Comparison of ENCODE assay signal across 14 mouse cellular contexts in genomic region chr15:78542098-78542766, GRCm38 (mm10). TPM values are rescaled to one million over a fixed set of nuclear protein-coding genes. Genes with fewer than 3 reads are reported as not detected.
DNase-seq lines count a peak whose midpoint lies in the region; ATAC-seq lines count a peak whose summit lies in the region.
"Had no signal": no experiment of that assay in that cellular context is flagged by ENCODE, and none has a peak within 500 bp of the region (broad histone marks: within the 10 kb centered on the region; RNA-seq: fewer than 3 reads in every experiment).

No protein-coding gene starts in this region.

- no peak overlapping the region for H3K4me3 ChIP-seq in forebrain, embryonic 13.5 days
- H3K4me3 ChIP-seq in forebrain, embryonic 11.5 days (ENCODE audit: low read depth, low read length): no peak overlapping the region
- no peak overlapping the region for H3K4me3 ChIP-seq in kidney, embryonic 15.5 days (replicated peaks)
- H3K4me3 ChIP-seq in forebrain, embryonic 14.5 days (ENCODE audit: low read depth, low read length): no peak overlapping the region
- H3K4me3 ChIP-seq: embryonic facial prominence, embryonic 15.5 days; midbrain, embryonic 13.5 days; neural tube, embryonic 13.5 days had no signal

- WGBS in forebrain, embryonic 13.5 days: 89% methylated on average over 3 of the region's 3 CpGs
- 78% methylated on average over 3 of the region's 3 CpGs for WGBS in forebrain, embryonic 11.5 days
- WGBS in kidney, embryonic 15.5 days: 76% methylated on average over 3 of the region's 3 CpGs
- 79% methylated on average over 3 of the region's 3 CpGs for WGBS in forebrain, embryonic 14.5 days

- H3K27me3 ChIP-seq in forebrain, embryonic 13.5 days: no peaks in the 10 kb centered on the region
- no peaks in the 10 kb centered on the region; the same call in 1 of the 2 replicates for H3K27me3 ChIP-seq in forebrain, embryonic 11.5 days (ENCODE audit: control insufficient read depth, insufficient read depth, low read length)
- peaks cover 6% of the 10 kb centered on the region; the same call in 1 of the 2 replicates for H3K27me3 ChIP-seq in kidney, embryonic 15.5 days
- H3K27me3 ChIP-seq in forebrain, embryonic 14.5 days (replicated peaks; ENCODE audit: control insufficient read depth, insufficient read depth, low read length): no peaks in the 10 kb centered on the region

- H3K4me2 ChIP-seq in forebrain, embryonic 13.5 days: peak overlapping the region; percentile 10; the same call in 1 of the 2 replicates
- H3K4me2 ChIP-seq in forebrain, embryonic 11.5 days (ENCODE audit: low read depth, low read length, severe bottlenecking): no peak overlapping the region
- no peak overlapping the region for H3K4me2 ChIP-seq in kidney, embryonic 15.5 days
- no peak overlapping the region; the same call in 1 of the 2 replicates for H3K4me2 ChIP-seq in forebrain, embryonic 14.5 days (ENCODE audit: low read length)
- H3K4me2 ChIP-seq: embryonic facial prominence, embryonic 15.5 days; midbrain, embryonic 13.5 days; neural tube, embryonic 13.5 days had no signal

- H3K27ac ChIP-seq in forebrain, embryonic 13.5 days: peak overlapping the region; percentile 35
- no peak overlapping the region for H3K27ac ChIP-seq in forebrain, embryonic 11.5 days (ENCODE audit: low read depth, low read length)
- no peak overlapping the region for H3K27ac ChIP-seq in kidney, embryonic 15.5 days
- peak overlapping the region; percentile 28; the same call in 1 of the 2 replicates for H3K27ac ChIP-seq in forebrain, embryonic 14.5 days (ENCODE audit: low read depth, low read length)
- H3K27ac ChIP-seq: embryonic facial prominence, embryonic 15.5 days; midbrain, embryonic 13.5 days; neural tube, embryonic 13.5 days; stomach, postnatal 0 days had no signal

- H3K9ac ChIP-seq in forebrain, embryonic 13.5 days: no peak overlapping the region
- H3K9ac ChIP-seq in forebrain, embryonic 11.5 days (ENCODE audit: low read length): no peak overlapping the region
- H3K9ac ChIP-seq in kidney, embryonic 15.5 days: no peak overlapping the region
- no peak overlapping the region for H3K9ac ChIP-seq in forebrain, embryonic 14.5 days (ENCODE audit: low read length)
- H3K9ac ChIP-seq: embryonic facial prominence, embryonic 15.5 days; midbrain, embryonic 13.5 days; neural tube, embryonic 13.5 days had no signal

- no peak for ATAC-seq in forebrain, embryonic 13.5 days
- ATAC-seq in forebrain, embryonic 11.5 days (replicated peaks; ENCODE audit: low FRiP score): no peak
- ATAC-seq in kidney, embryonic 15.5 days (replicated peaks; ENCODE audit: low FRiP score): no peak
- peak; percentile 27 for ATAC-seq in forebrain, embryonic 14.5 days
- ATAC-seq: activated CD4-positive, CD25-positive, alpha-beta regulatory T cell, adult 4 months had no signal

- no peaks in the 10 kb centered on the region for H3K36me3 ChIP-seq in forebrain, embryonic 13.5 days (ENCODE audit: poor library complexity, severe bottlenecking)
- H3K36me3 ChIP-seq in forebrain, embryonic 11.5 days (ENCODE audit: control insufficient read depth, insufficient read depth, low read length): no peaks in the 10 kb centered on the region
- no peaks in the 10 kb centered on the region for H3K36me3 ChIP-seq in kidney, embryonic 15.5 days
- no peaks in the 10 kb centered on the region for H3K36me3 ChIP-seq in forebrain, embryonic 14.5 days (ENCODE audit: control insufficient read depth, insufficient read depth, low read length)
- H3K36me3 ChIP-seq: embryonic facial prominence, embryonic 15.5 days; G1E; midbrain, embryonic 13.5 days; neural tube, embryonic 13.5 days had no signal

- no peak for DNase-seq in forebrain, embryonic 11.5 days (ENCODE audit: low spot score)
- peak; percentile 17 for DNase-seq in kidney, adult 9 months
- peak; percentile 47 for DNase-seq in cerebellum, adult 11 months
- DNase-seq in forebrain, embryonic 14.5 days (ENCODE audit: low spot score): peak; percentile 33
- DNase-seq in spleen, postnatal 4 days (ENCODE audit: low spot score in 2 of 2): no peak
- no peak for DNase-seq in right cerebral cortex, postnatal 14 days

- H3K9me3 ChIP-seq in forebrain, embryonic 13.5 days (replicated peaks): no peaks in the 10 kb centered on the region
- H3K9me3 ChIP-seq in forebrain, embryonic 11.5 days (ENCODE audit: control insufficient read depth, low read length): no peaks in the 10 kb centered on the region
- no peaks in the 10 kb centered on the region for H3K9me3 ChIP-seq in kidney, embryonic 15.5 days (replicated peaks)
- no peaks in the 10 kb centered on the region for H3K9me3 ChIP-seq in forebrain, embryonic 14.5 days (replicated peaks; ENCODE audit: control insufficient read depth, low read length)
- H3K9me3 ChIP-seq: embryonic facial prominence, embryonic 15.5 days; G1E; midbrain, embryonic 13.5 days; neural tube, embryonic 13.5 days had no signal

- peaks cover 37% of the 10 kb centered on the region for H3K4me1 ChIP-seq in forebrain, embryonic 13.5 days
- 0 out of 2 replicates have a peak, but pooled peaks cover 2% of the 10 kb centered on the region for H3K4me1 ChIP-seq in forebrain, embryonic 11.5 days (replicated peaks; ENCODE audit: control insufficient read depth, insufficient read depth, low read length)
- H3K4me1 ChIP-seq in kidney, embryonic 15.5 days: peaks cover 24% of the 10 kb centered on the region
- peaks cover 14% of the 10 kb centered on the region for H3K4me1 ChIP-seq in forebrain, embryonic 14.5 days (ENCODE audit: control insufficient read depth, insufficient read depth, low read length)

RNA-seq across cellular contexts. Expression of gene Sstr3, which starts 2.3 kb away (rescaled TPM):
- polyA plus RNA-seq in forebrain, embryonic 13.5 days (2015; fragmentation: Nextera tagmentation; extraction: Ambion mirVana): 0.96 and 1.4 TPM in 2 replicates
- polyA plus RNA-seq in forebrain, embryonic 11.5 days (2014; fragmentation: Nextera tagmentation; extraction: Ambion mirVana): 0.09 TPM in 1 of 2 replicates, not detected in the other
- polyA plus RNA-seq in kidney, embryonic 15.5 days (2015; fragmentation: Nextera tagmentation; extraction: Ambion mirVana): 0.30 and 0.58 TPM in 2 replicates
- 0.64 and 0.91 TPM in 2 replicates for polyA plus RNA-seq in forebrain, embryonic 14.5 days (2014; fragmentation: Nextera tagmentation; extraction: Ambion mirVana)
- polyA plus RNA-seq: activated CD4-positive, CD25-positive, alpha-beta regulatory T cell, adult 4 months; embryonic facial prominence, embryonic 15.5 days; G1E had no signal

RNA-seq across cellular contexts. Expression of gene C1qtnf6, which starts 11.0 kb away (rescaled TPM):
- 4.1 and 5.8 TPM in 2 replicates for polyA plus RNA-seq in forebrain, embryonic 13.5 days (2015; fragmentation: Nextera tagmentation; extraction: Ambion mirVana)
- polyA plus RNA-seq in forebrain, embryonic 11.5 days (2014; fragmentation: Nextera tagmentation; extraction: Ambion mirVana): 10.0 and 12.1 TPM in 2 replicates
- polyA plus RNA-seq in kidney, embryonic 15.5 days (2015; fragmentation: Nextera tagmentation; extraction: Ambion mirVana): 27.7 and 30.4 TPM in 2 replicates
- polyA plus RNA-seq in forebrain, embryonic 14.5 days (2014; fragmentation: Nextera tagmentation; extraction: Ambion mirVana): 7.8 and 8.6 TPM in 2 replicates
- polyA plus RNA-seq: G1E had no signal

RNA-seq across cellular contexts. Expression of gene Rac2, which starts 30.4 kb away (rescaled TPM):
- 2.9 and 3.4 TPM in 2 replicates for polyA plus RNA-seq in forebrain, embryonic 13.5 days (2015; fragmentation: Nextera tagmentation; extraction: Ambion mirVana)
- 5.7 and 9.4 TPM in 2 replicates for polyA plus RNA-seq in forebrain, embryonic 11.5 days (2014; fragmentation: Nextera tagmentation; extraction: Ambion mirVana)
- 8.1 and 11.1 TPM in 2 replicates for polyA plus RNA-seq in kidney, embryonic 15.5 days (2015; fragmentation: Nextera tagmentation; extraction: Ambion mirVana)
- 3.5 and 5.9 TPM in 2 replicates for polyA plus RNA-seq in forebrain, embryonic 14.5 days (2014; fragmentation: Nextera tagmentation; extraction: Ambion mirVana)

RNA-seq across cellular contexts. Expression of gene Il2rb, which starts 47.2 kb away (rescaled TPM):
- not detected in 2 replicates for polyA plus RNA-seq in forebrain, embryonic 13.5 days (2015; fragmentation: Nextera tagmentation; extraction: Ambion mirVana)
- polyA plus RNA-seq in forebrain, embryonic 11.5 days (2014; fragmentation: Nextera tagmentation; extraction: Ambion mirVana): 0.07 TPM in 1 of 2 replicates, not detected in the other
- polyA plus RNA-seq in kidney, embryonic 15.5 days (2015; fragmentation: Nextera tagmentation; extraction: Ambion mirVana): 0.44 and 0.60 TPM in 2 replicates
- 0.05 TPM in 1 of 2 replicates, not detected in the other for polyA plus RNA-seq in forebrain, embryonic 14.5 days (2014; fragmentation: Nextera tagmentation; extraction: Ambion mirVana)
- polyA plus RNA-seq: G1E; midbrain, embryonic 13.5 days had no signal

RNA-seq across cellular contexts. Expression of gene Cyth4, which starts 54.6 kb away (rescaled TPM):
- polyA plus RNA-seq in forebrain, embryonic 13.5 days (2015; fragmentation: Nextera tagmentation; extraction: Ambion mirVana): 3.1 and 3.4 TPM in 2 replicates
- 1.9 and 2.0 TPM in 2 replicates for polyA plus RNA-seq in forebrain, embryonic 11.5 days (2014; fragmentation: Nextera tagmentation; extraction: Ambion mirVana)
- 7.1 and 8.1 TPM in 2 replicates for polyA plus RNA-seq in kidney, embryonic 15.5 days (2015; fragmentation: Nextera tagmentation; extraction: Ambion mirVana)
- polyA plus RNA-seq in forebrain, embryonic 14.5 days (2014; fragmentation: Nextera tagmentation; extraction: Ambion mirVana): 2.4 and 2.7 TPM in 2 replicates

Comparison
In these comparisons a context has a peak if more than half of its experiments do, and no peak if none do; other contexts are left out.
1. H3K27ac ChIP-seq: peak in forebrain, embryonic 13.5 days (single experiment) and forebrain, embryonic 14.5 days (single experiment); none in forebrain, embryonic 11.5 days (single experiment) and kidney, embryonic 15.5 days (single experiment).
2. DNase-seq: peak in kidney, adult 9 months (single experiment), cerebellum, adult 11 months (single experiment) and forebrain, embryonic 14.5 days (single experiment); none in forebrain, embryonic 11.5 days (single experiment), spleen, postnatal 4 days (0 of 2) and right cerebral cortex, postnatal 14 days (single experiment).